Mouse (Mus musculus) embryonic facial prominence, embryonic 10.5 days (tissue): ENCODE measurements at regions not wholly inside any gene's neighbourhood (a gene's known extent, or its start where the extent isn't known, plus 50 kb on each side); places are given as distances from the start of the nearest gene placed in this dataset.

Source experiments
- DNase-seq: peaks from one replicate; pipeline ENCODE4 v3.0.0-alpha.2; 2017; ENCODE audit warnings: low spot score
- H3K27ac ChIP-seq: fragments of 300-500 bp; sonication (generic); replicated peaks from 2 replicates; pipeline ENCODE4 v1.5.1; 2016; ENCODE audit warnings: mild to moderate bottlenecking
- H3K27me3 ChIP-seq: fragments of 300-500 bp; sonication (generic); replicated peaks from 2 replicates; pipeline ENCODE4 v1.6.1; 2016; ENCODE audit warnings: low read depth, mild to moderate bottlenecking; ENCODE audit not compliant: poor library complexity, severe bottlenecking
- H3K36me3 ChIP-seq: fragments of 300-500 bp; sonication (generic); replicated peaks from 2 replicates; pipeline ENCODE4 v1.6.1; 2016; ENCODE audit warnings: mild to moderate bottlenecking, moderate library complexity
- H3K4me1 ChIP-seq: fragments of 300-500 bp; sonication (generic); 2 replicates; pipeline ENCODE4 v1.6.1; 2016
- H3K4me3 ChIP-seq: fragments of 300-500 bp; sonication (generic); 2 replicates; pipeline ENCODE4 v1.5.1; 2016; ENCODE audit warnings: mild to moderate bottlenecking, moderate library complexity
- H3K9me3 ChIP-seq: fragments of 300-500 bp; sonication (generic); 2 replicates; pipeline ENCODE4 v1.6.1; 2016; ENCODE audit warnings: mild to moderate bottlenecking
- WGBS: fragments of 180-500 bp; shearing (Covaris S2); methylation state at CpG from one replicate; pipeline ENCODE4 v1.1.7; 2016; 5-methylcytosine and 5-hydroxymethylcytosine counted together

GRCm38 (mm10) chr2:115460028-115460881, 121.3 kb upstream of the BC052040 start:
- WGBS, result 70% methylated on average over 5 of the region's 5 CpGs
- H3K27ac ChIP-seq, result no peak overlapping the region
- no peak overlapping the region for H3K4me3 ChIP-seq
- no peaks in the 10 kb centered on the region for H3K27me3 ChIP-seq
- H3K4me1 ChIP-seq, result peaks cover 20% of the 10 kb centered on the region
- no peaks in the 10 kb centered on the region for H3K36me3 ChIP-seq
- H3K9me3 ChIP-seq, result no peaks in the 10 kb centered on the region; the same call in 1 of the 2 replicates
- no peak for DNase-seq

GRCm38 (mm10) chr2:115460882-115461151, 120.7 kb upstream of the BC052040 start:
- DNase-seq, result no peak
- no peak overlapping the region for H3K27ac ChIP-seq
- no peaks in the 10 kb centered on the region for H3K36me3 ChIP-seq
- no peaks in the 10 kb centered on the region; the same call in 1 of the 2 replicates for H3K9me3 ChIP-seq
- H3K4me1 ChIP-seq, result peaks cover 20% of the 10 kb centered on the region
- H3K27me3 ChIP-seq, result no peaks in the 10 kb centered on the region
- H3K4me3 ChIP-seq, result no peak overlapping the region
- 75% methylated on average over 1 of the region's 1 CpGs for WGBS

- Histone ChIP-seq H3K36me3 (no peaks in the 10 kb centered on the region), H3K27me3 (no peaks in the 10 kb centered on the region), H3K27ac (0 out of 2 replicates have a peak overlapping the region, but pooled peaks have one; percentile 59), H3K4me1 (peaks cover 42% of the 10 kb centered on the region), H3K4me3 (no peak overlapping the region), H3K9me3 (no peaks in the 10 kb centered on the region; the same call in 1 of the 2 replicates)
- DNase-seq, result peak; percentile 32
- WGBS, result 37% methylated on average over 4 of the region's 4 CpGs
These were observed 115.3 kb upstream of the BC052040 start for GRCm38 (mm10) chr2:115466170-115466569.

GRCm38 (mm10) chr2:115467107-115467745, 114.3 kb upstream of the BC052040 start:
- Histone ChIP-seq H3K27ac (peak overlapping the region; percentile 63), H3K4me1 (peaks cover 42% of the 10 kb centered on the region), H3K36me3 (no peaks in the 10 kb centered on the region), H3K9me3 (no peaks in the 10 kb centered on the region; the same call in 1 of the 2 replicates), H3K27me3 (no peaks in the 10 kb centered on the region), H3K4me3 (no peak overlapping the region)
- no peak for DNase-seq
- WGBS, result 73% methylated on average over 11 of the region's 11 CpGs

GRCm38 (mm10) chr2:115467936-115468335, 113.6 kb upstream of the BC052040 start:
- Histone ChIP-seq H3K27ac (peak overlapping the region; percentile 63; the same call in 1 of the 2 replicates), H3K36me3 (no peaks in the 10 kb centered on the region), H3K9me3 (no peaks in the 10 kb centered on the region; the same call in 1 of the 2 replicates), H3K4me3 (no peak overlapping the region), H3K27me3 (no peaks in the 10 kb centered on the region), H3K4me1 (peaks cover 42% of the 10 kb centered on the region)
- no peak for DNase-seq
- WGBS, result 77% methylated on average over 6 of the region's 6 CpGs

DNA sequence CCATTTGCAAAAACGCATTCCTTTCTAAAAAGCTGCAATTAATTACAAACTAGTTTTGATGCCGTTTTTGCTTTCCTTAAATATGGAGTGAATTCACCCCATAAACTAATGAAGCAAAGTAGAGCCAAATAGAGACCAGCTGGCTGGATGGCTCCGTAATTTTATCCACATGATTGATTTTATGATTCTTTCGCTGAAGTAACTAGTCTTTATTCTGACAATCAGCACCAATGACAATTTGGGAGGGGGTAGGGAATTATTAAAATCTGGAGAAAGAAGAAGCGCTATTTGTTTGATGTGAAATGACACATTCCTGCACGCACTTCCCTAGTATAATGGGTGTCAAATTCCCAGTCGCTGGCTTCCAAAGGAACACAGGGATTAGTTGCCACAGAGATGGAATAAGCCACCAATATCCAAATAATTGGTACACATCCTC, 113.0 kb upstream of the BC052040 start:
- H3K27me3 ChIP-seq, result no peaks in the 10 kb centered on the region
- H3K4me3 ChIP-seq, result no peak overlapping the region
- H3K27ac ChIP-seq, result no peak overlapping the region
- H3K36me3 ChIP-seq, result no peaks in the 10 kb centered on the region
- peaks cover 42% of the 10 kb centered on the region for H3K4me1 ChIP-seq
- DNase-seq, result no peak
- WGBS, result 43% methylated on average over 7 of the region's 7 CpGs
- no peaks in the 10 kb centered on the region; the same call in 1 of the 2 replicates for H3K9me3 ChIP-seq

GRCm38 (mm10) chr2:115469165-115469821, 112.2 kb upstream of the BC052040 start:
- DNase-seq, result no peak
- Histone ChIP-seq H3K9me3 (no peaks in the 10 kb centered on the region; the same call in 1 of the 2 replicates), H3K36me3 (no peaks in the 10 kb centered on the region), H3K4me3 (no peak overlapping the region), H3K27ac (no peak overlapping the region; the same call in 1 of the 2 replicates), H3K4me1 (peaks cover 42% of the 10 kb centered on the region), H3K27me3 (no peaks in the 10 kb centered on the region)
- WGBS, result 58% methylated on average over 6 of the region's 6 CpGs

- 85% methylated on average over 2 of the region's 2 CpGs for WGBS
- Histone ChIP-seq H3K27me3 (no peaks in the 10 kb centered on the region), H3K4me3 (no peak overlapping the region), H3K36me3 (no peaks in the 10 kb centered on the region), H3K9me3 (no peaks in the 10 kb centered on the region), H3K4me1 (peaks cover 22% of the 10 kb centered on the region), H3K27ac (no peak overlapping the region)
- no peak for DNase-seq
These were observed 109.1 kb upstream of the BC052040 start for GRCm38 (mm10) chr2:115472393-115472792.

DNA sequence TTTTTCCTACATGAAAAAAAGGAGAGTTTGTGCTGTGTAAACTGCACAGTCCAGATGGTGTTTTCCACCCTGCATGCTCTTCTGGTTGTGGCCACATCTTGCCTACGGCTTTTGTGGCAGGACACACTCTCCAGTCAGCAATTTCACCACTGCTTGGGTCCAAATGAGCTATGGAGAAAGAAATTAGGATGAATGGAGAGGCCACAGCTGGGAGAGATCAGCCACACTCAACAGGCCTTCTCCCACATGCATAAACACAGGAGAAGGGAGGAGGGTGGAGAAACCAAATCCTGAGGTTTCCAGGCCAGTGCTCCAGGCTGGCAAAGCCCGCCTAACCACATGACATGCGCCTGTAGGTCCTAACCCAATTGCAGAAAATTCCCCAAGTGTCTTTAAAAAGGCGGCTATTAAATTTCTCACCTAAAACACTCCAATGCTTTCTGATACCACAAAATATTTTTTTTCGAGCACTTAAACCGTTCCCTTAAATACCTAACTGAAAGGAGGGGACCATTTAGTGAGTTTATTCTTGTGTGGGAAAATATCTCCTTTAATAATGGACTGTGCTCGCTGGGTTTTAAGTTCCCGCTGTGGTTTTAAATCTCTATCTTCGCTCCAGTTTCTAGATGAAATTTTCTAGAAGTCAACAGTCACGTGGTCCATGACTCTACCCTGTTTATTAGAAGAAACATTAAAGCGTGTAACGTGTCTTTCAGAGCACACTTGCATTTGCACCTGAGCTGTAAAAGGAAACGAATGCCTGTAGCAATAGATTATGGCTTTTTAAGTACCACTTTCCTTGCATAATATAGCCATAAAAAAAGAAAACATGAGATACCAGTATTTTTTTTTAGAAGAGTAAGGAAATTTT, 97.9 kb upstream of the BC052040 start:
- Histone ChIP-seq H3K4me1 (peaks cover 6% of the 10 kb centered on the region), H3K27me3 (no peaks in the 10 kb centered on the region), H3K36me3 (no peaks in the 10 kb centered on the region), H3K27ac (peak overlapping the region; percentile 51), H3K4me3 (no peak overlapping the region), H3K9me3 (no peaks in the 10 kb centered on the region)
- peak; percentile 51 for DNase-seq
- WGBS, result 78% methylated on average over 13 of the region's 13 CpGs

GRCm38 (mm10) chr2:115488465-115488864, 93.1 kb upstream of the BC052040 start:
- H3K4me3 ChIP-seq, result no peak overlapping the region
- no peak for DNase-seq
- 71% methylated on average over 4 of the region's 4 CpGs for WGBS

GRCm38 (mm10) chr2:115493020-115493419, 88.5 kb upstream of the BC052040 start:
- WGBS, result 32% methylated on average over 2 of the region's 2 CpGs
- peak; percentile 27 for DNase-seq

More at GRCm38 (mm10) chr2:115488465-115488864, 93.1 kb upstream of the BC052040 start:
- Histone ChIP-seq H3K27ac (no peak overlapping the region), H3K4me1 (peaks cover 3% of the 10 kb centered on the region), H3K9me3 (no peaks in the 10 kb centered on the region), H3K36me3 (no peaks in the 10 kb centered on the region), H3K27me3 (no peaks in the 10 kb centered on the region)

DNA sequence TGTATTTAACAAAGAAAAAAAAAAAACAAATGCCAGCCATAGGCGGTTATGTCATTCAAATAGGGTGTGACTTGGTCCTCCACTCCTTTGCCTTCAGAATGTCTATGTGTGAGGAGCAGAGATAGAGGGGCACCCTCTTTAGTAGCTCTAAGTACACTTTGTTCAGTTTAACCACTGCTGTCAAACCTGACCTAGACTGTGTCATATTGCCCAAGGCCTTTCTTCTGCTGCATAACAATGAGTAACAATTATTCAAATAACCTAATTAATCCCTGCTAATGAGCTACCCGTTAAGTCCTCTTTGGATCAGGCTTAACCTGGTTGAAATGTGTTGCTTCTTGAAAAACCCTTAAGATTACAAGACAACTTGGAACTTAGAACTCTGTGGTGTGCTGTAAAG, 81.6 kb upstream of the BC052040 start:
- 76% methylated on average over 2 of the region's 2 CpGs for WGBS
- Histone ChIP-seq H3K9me3 (peaks cover 4% of the 10 kb centered on the region; the same call in 1 of the 2 replicates), H3K27ac (no peak overlapping the region), H3K4me1 (no peaks in the 10 kb centered on the region), H3K4me3 (no peak overlapping the region), H3K36me3 (no peaks in the 10 kb centered on the region; the same call in 1 of the 2 replicates), H3K27me3 (no peaks in the 10 kb centered on the region)
- no peak for DNase-seq

More at GRCm38 (mm10) chr2:115493020-115493419, 88.5 kb upstream of the BC052040 start:
- Histone ChIP-seq H3K27ac (no peak overlapping the region), H3K27me3 (no peaks in the 10 kb centered on the region), H3K4me1 (no peaks in the 10 kb centered on the region), H3K4me3 (no peak overlapping the region), H3K36me3 (no peaks in the 10 kb centered on the region; the same call in 1 of the 2 replicates), H3K9me3 (peaks cover 4% of the 10 kb centered on the region; the same call in 1 of the 2 replicates)
